Mouse (Mus musculus) heart, embryonic 16.5 days (tissue): ENCODE data around the gene Gm28374. TPM values are rescaled to one million over a fixed set of nuclear protein-coding genes. Genes with fewer than 3 reads are reported as not detected.

ENCODE experiments used
- ATAC-seq: fragments of 200-750 bp; cut with Nextera tagmentation; replicated peaks from 2 replicates; pipeline ENCODE4 v1.8.0; 2017; ENCODE audit warnings: moderate number of reproducible peaks; ENCODE audit not compliant: insufficient read depth, low FRiP score; ENCODE audit errors: extremely low read depth
- H3K27ac ChIP-seq: fragments of 300-500 bp; sonication (generic); 2 replicates; pipeline ENCODE4 v1.5.1; 2014; ENCODE audit warnings: mild to moderate bottlenecking, low read length, control low read depth, moderate library complexity
- H3K27me3 ChIP-seq: fragments of 300-500 bp; sonication (generic); 2 replicates; pipeline ENCODE4 v1.6.1; 2014; ENCODE audit warnings: low read length, mixed read lengths; ENCODE audit not compliant: control insufficient read depth, insufficient read depth
- H3K36me3 ChIP-seq: fragments of 300-500 bp; sonication (generic); 2 replicates; pipeline ENCODE4 v1.6.1; 2014; ENCODE audit not compliant: control insufficient read depth, insufficient read depth
- H3K4me1 ChIP-seq: fragments of 300-500 bp; sonication (generic); 2 replicates; pipeline ENCODE4 v1.6.1; 2014; ENCODE audit warnings: low read length, mixed read lengths; ENCODE audit not compliant: control insufficient read depth, insufficient read depth
- H3K4me2 ChIP-seq: fragments of 300-500 bp; sonication (generic); 2 replicates; pipeline ENCODE4 v1.6.1; 2014; ENCODE audit warnings: low read depth, mild to moderate bottlenecking, control low read depth, low read length
- H3K4me3 ChIP-seq: fragments of 300-500 bp; sonication (generic); 2 replicates; pipeline ENCODE4 v1.5.1; 2014; ENCODE audit warnings: mild to moderate bottlenecking, control low read depth, low read length
- H3K9ac ChIP-seq: fragments of 300-500 bp; sonication (generic); 2 replicates; pipeline ENCODE4 v1.6.1; 2014; ENCODE audit warnings: low read length, control low read depth
- H3K9me3 ChIP-seq: fragments of 300-500 bp; sonication (generic); replicated peaks from 2 replicates; pipeline ENCODE4 v1.6.1; 2016; ENCODE audit warnings: low read length; ENCODE audit not compliant: control insufficient read depth
- WGBS: fragments of 180-500 bp; shearing (Covaris S2); extraction: QIAGEN DNeasy Blood & Tissue Kit; methylation state at CpG from one replicate; pipeline ENCODE4 v1.1.7; 2014; 5-methylcytosine and 5-hydroxymethylcytosine counted together
- polyA plus RNA-seq: library from polyadenylated mRNA; unstranded; fragments of >200 nt; fragmentation: Nextera tagmentation; extraction: Ambion mirVana; gene quantifications from 2 replicates; pipeline ENCODE4 v1.2.1, GENCODE M21; 2015

The Gm28374 gene
- polyA plus RNA-seq, 1 experiment from 2014 or later: 1.3 TPM

DNA sequence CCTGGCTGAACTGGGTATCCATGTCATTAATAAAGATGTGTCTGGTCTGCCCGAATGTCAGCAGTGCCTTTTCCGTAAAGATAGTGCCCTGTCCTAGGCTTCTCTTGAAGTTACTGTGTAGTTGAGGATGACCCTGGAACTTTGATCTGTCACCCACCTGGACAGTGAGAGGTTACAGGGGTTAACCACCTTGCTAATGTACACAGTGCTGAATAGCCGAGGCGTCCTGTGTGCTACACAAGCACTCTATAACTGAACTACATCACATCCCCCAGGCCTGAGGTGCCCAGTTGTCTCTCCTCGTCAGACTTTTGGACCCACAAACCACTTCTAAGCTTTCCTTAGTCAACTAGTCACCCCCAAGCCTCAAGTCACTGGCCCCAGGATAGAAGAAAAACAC lies 19.6 kb downstream of the Gm28374 start:
- Histone ChIP-seq H3K4me1 (peaks cover 30% of the 10 kb centered on the region), H3K4me2 (peak overlapping the region; percentile 68), H3K36me3 (peaks cover 11% of the 10 kb centered on the region; the same call in 1 of the 2 replicates), H3K9ac (peak overlapping the region; percentile 89), H3K27me3 (no peaks in the 10 kb centered on the region), H3K4me3 (peak overlapping the region; percentile 78), H3K27ac (peak overlapping the region; percentile 78; the same call in 1 of the 2 replicates), H3K9me3 (no peaks in the 10 kb centered on the region)
- 63% methylated on average over 5 of the region's 5 CpGs for WGBS
- no peak for ATAC-seq

DNA sequence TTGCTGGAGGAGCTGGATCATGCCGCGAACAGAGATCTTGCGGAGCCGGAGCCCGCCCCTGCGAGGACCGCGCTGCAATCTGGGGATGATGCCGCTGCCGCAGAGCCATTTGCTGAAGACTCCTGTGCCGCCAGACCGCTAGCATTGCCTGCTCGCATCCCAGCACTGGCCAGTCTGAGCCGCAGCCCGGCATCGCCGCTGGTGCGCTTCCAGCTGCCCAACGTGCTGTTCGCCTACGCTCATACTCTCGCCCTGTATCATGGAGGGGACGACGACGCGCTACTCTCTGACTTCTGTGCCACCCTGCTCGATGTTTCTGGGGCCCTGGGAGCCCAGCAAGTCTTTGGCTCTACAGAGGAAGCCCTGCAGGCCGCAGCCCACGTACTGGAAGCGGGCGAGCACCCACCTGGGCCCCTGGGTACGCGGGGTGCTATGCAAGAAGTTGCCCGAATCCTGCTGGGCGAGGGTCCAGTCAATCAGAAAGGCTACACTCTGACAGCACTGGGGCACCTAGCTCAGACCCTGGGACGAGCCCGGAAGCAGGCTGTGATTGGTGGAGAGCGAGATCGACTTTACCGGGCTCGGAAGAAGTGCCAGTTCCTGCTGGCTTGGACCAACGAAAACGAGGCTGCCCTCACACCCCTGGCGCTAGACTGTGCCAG lies 20.3 kb downstream of the Gm28374 start:
- no peak for ATAC-seq
- peaks cover 27% of the 10 kb centered on the region for H3K4me1 ChIP-seq
- WGBS: under 1% methylated on average over 44 of the region's 44 CpGs

DNA sequence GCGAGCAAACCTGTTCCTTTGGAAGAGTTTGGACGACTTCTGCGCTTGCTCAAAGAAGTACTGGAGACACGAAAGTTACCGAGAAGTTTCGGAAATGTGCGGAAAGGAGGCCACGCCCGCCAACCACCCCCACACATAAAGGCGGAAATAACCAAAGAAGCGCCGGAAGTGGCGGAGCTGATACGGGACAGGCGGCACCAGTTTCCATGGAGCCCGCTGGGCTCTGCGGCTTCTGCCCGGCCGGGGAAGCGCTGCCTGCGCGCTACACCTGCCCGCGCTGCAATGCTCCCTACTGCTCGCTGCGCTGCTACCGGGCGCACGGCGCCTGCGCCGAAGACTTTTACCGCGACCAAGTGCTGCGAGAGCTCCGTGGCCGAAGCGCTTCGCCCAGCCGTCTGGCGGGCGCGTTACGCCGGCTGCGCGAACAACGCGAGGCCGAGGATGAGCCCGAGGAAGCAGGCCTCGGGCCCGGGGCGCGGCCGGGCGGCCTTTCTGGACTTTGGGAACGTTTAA lies 21.0 kb downstream of the Gm28374 start, which contains the start of gene Znhit2:
Gene Znhit2, plus strand, starts transcription at position 172 of the 513 bp plus-strand sequence.
- peaks cover 30% of the 10 kb centered on the region for H3K4me1 ChIP-seq
- peak within 1 kb of the TSS; percentile 89 for H3K9ac ChIP-seq
- peak; percentile 73 for ATAC-seq
- WGBS: under 1% methylated on average over 58 of the region's 58 CpGs
- H3K4me2 ChIP-seq: peak within 1 kb of the TSS; percentile 68
- H3K27me3 ChIP-seq: no peaks in the 10 kb centered on the region
- peak within 1 kb of the TSS; percentile 78 for H3K27ac ChIP-seq
- peaks cover 11% of the 10 kb centered on the region; the same call in 1 of the 2 replicates for H3K36me3 ChIP-seq
- peak within 1 kb of the TSS; percentile 78 for H3K4me3 ChIP-seq
- H3K9me3 ChIP-seq: no peaks in the 10 kb centered on the region

More for the DNA sequence above, 20.3 kb downstream of the Gm28374 start:
- H3K27ac ChIP-seq: peak overlapping the region; percentile 78
- peak overlapping the region; percentile 89 for H3K9ac ChIP-seq
- H3K27me3 ChIP-seq: no peaks in the 10 kb centered on the region
- H3K4me2 ChIP-seq: peak overlapping the region; percentile 68
- H3K9me3 ChIP-seq: no peaks in the 10 kb centered on the region
- H3K36me3 ChIP-seq: peaks cover 11% of the 10 kb centered on the region; the same call in 1 of the 2 replicates
- H3K4me3 ChIP-seq: peak overlapping the region; percentile 78

DNA sequence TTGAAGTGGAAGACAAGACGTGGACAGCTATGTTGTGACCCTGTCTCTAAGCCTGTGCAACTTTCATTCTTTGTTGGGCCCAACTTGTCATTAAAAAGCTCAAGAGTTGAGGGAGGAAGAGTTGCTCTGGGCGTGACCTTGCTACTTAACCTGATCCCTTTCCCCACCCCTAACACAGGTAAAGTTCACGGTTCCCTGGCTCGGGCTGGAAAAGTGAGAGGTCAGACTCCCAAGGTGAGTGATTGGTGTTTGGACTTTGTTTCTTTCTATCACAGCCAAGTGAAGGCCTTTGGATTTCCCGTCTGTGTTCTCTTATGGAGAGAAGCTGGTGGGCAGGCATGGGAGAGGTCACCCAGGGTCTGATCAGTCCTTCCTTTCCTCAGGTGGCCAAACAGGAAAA lies 23.1 kb downstream of the Gm28374 start:
- H3K36me3 ChIP-seq: peaks cover 18% of the 10 kb centered on the region
- ATAC-seq: no peak
- 85% methylated on average over 5 of the region's 5 CpGs for WGBS
- H3K4me2 ChIP-seq: peak overlapping the region; percentile 88
- peak overlapping the region; percentile 94 for H3K9ac ChIP-seq
- H3K9me3 ChIP-seq: no peaks in the 10 kb centered on the region
- H3K27ac ChIP-seq: no peak overlapping the region
- H3K27me3 ChIP-seq: no peaks in the 10 kb centered on the region
- H3K4me1 ChIP-seq: peaks cover 30% of the 10 kb centered on the region
- H3K4me3 ChIP-seq: peak overlapping the region; percentile 90

DNA sequence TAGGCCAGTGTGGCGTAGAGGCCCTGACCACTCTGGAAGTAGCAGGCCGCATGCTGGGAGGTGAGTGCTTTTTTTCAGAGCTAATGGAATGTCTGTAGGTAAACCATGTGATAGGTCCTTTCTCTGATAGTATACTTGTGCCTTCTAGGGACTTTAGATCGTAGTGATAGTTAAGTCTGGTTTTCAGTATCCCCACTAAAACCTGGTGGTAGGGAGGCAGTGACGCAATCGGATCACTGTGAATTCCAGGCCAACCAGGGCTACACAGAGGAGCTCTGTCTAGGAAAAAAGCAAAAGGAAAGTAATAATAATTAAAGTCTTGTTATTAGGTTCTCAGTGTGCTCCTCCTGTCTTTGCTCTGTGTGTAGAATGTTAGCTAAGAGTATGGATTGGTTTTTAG lies 23.5 kb downstream of the Gm28374 start:
- Histone ChIP-seq H3K4me1 (peaks cover 30% of the 10 kb centered on the region), H3K9ac (peak overlapping the region; percentile 94), H3K27ac (peak overlapping the region; percentile 83; the same call in 1 of the 2 replicates), H3K27me3 (no peaks in the 10 kb centered on the region), H3K4me3 (peak overlapping the region; percentile 90), H3K9me3 (no peaks in the 10 kb centered on the region), H3K36me3 (peaks cover 22% of the 10 kb centered on the region), H3K4me2 (peak overlapping the region; percentile 88)
- WGBS: 28% methylated on average over 5 of the region's 5 CpGs
- no peak for ATAC-seq

DNA sequence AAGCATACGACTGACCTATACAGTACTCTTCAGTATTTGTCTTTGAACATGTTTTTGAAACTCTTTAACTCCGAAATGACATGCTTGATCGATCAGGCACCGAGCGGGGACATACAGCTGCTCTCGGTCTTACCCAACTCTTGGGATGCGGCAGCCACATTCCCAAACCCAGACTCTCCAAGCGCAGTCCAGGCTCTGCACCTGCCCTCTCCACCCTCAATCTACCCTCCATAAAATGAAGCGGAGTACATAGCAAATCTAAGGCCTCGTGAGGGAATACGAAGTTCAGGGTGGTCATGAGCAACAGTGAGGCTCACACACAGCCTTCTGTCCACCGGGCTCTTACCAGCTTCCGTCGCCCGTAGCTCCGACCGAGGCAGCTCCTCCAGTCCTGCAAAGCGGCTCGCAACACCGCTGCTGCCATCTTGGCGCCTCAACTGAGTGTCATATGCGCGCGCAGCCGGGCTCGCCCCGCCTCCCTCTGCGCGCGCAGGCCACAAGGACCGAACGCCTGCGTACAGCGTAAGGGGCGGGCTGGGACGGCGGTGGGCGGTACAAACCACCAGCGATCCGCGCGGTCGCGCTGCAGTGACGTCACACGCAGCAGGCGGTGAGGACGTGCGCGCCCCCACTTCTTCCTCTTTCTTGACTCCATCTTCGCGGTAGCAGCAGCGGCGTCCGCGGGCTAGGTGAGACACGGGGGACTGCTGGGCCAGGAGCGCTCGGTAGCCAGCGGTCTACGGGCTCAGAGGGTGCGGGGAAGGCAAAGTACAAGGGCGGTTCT lies 24.6 kb downstream of the Gm28374 start, which contains the start of the genes Mrpl49 and Fau:
Gene Mrpl49, minus strand, starts transcription at position 473 of the 784 bp plus-strand sequence.
Gene Fau, plus strand, starts transcription at position 532 of the 784 bp plus-strand sequence.
- Histone ChIP-seq H3K27ac (peak within 1 kb of the TSS; percentile 83), H3K9me3 (no peaks in the 10 kb centered on the region), H3K9ac (peak within 1 kb of the TSS; percentile 94), H3K4me3 (peak within 1 kb of the TSS; percentile 90), H3K27me3 (no peaks in the 10 kb centered on the region), H3K4me2 (peak within 1 kb of the TSS; percentile 88), H3K36me3 (peaks cover 32% of the 10 kb centered on the region), H3K4me1 (peaks cover 25% of the 10 kb centered on the region)
- peak; percentile 89 for ATAC-seq
- WGBS: under 1% methylated on average over 63 of the region's 63 CpGs

DNA sequence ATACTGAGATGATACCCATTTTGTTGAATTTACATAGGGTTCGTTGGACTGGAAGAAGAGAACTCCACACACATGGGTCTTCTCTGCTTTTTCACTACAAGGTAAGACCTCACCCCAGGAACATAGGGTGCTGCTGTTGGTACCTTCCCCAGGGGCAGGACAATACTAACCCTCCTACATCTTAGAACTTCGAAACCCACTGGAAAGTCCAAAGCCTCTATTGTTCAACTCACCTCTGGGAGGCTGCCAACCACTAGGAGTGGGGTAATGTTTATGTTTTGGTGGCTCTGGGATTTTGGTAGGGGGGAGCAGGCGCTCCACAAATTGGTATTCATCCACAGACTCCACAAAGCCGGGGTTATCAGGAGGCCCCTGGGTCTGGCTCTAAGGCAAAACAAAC lies 25.4 kb downstream of the Gm28374 start:
- 54% methylated on average over 4 of the region's 4 CpGs for WGBS
- ATAC-seq: no peak
- Histone ChIP-seq H3K4me3 (peak overlapping the region; percentile 90), H3K36me3 (peaks cover 34% of the 10 kb centered on the region), H3K4me1 (peaks cover 19% of the 10 kb centered on the region), H3K4me2 (peak overlapping the region; percentile 73), H3K9me3 (no peaks in the 10 kb centered on the region), H3K27ac (no peak overlapping the region), H3K9ac (peak overlapping the region; percentile 92), H3K27me3 (no peaks in the 10 kb centered on the region)

- Histone ChIP-seq H3K9ac (no peak overlapping the region), H3K4me1 (peaks cover 16% of the 10 kb centered on the region), H3K36me3 (peaks cover 53% of the 10 kb centered on the region), H3K9me3 (no peaks in the 10 kb centered on the region), H3K27ac (no peak overlapping the region), H3K4me2 (no peak overlapping the region), H3K4me3 (no peak overlapping the region), H3K27me3 (no peaks in the 10 kb centered on the region)
- no peak for ATAC-seq
- 79% methylated on average over 5 of the region's 5 CpGs for WGBS
These were observed 27.8 kb downstream of the Gm28374 start for GRCm38 (mm10) chr19:6054296-6054695.
